Mouse (Mus musculus) G1E-ER4 (cell line): ENCODE data around the gene Hmbs. TPM values are rescaled to one million over a fixed set of nuclear protein-coding genes. Genes with fewer than 3 reads are reported as not detected.

Source experiments
- GATA1 ChIP-seq: IDR thresholded peaks from one replicate; pipeline ENCODE4 v1.8.0; 2012; ENCODE audit warnings: low read length, inconsistent platforms
- polyA plus RNA-seq: library from polyadenylated mRNA; stranded (reverse); fragments of >175 nt; gene quantifications from 2 replicates; pipeline ENCODE4 v1.2.3, GENCODE M21; 2012

The Hmbs gene
- polyA plus RNA-seq, result 139 and 142 TPM in 2 replicates

- TF ChIP-seq GATA1, result no peak
Observed at GRCm38 (mm10) chr9:44343781-44344421, at the start of gene Hmbs. Gene Hmbs, minus strand, starts transcription at chr9:44344228.

GRCm38 (mm10) chr9:44391466-44391865 is 47.4 kb upstream of the Hmbs start:
- no peak for TF ChIP-seq GATA1

- TF ChIP-seq GATA1, result no peak
Observed at GRCm38 (mm10) chr9:44389273-44389672, 45.2 kb upstream of the Hmbs start.

GRCm38 (mm10) chr9:44387221-44387620 is 43.2 kb upstream of the Hmbs start:
- TF ChIP-seq GATA1, result no peak

- TF ChIP-seq GATA1, result no peak
Observed at GRCm38 (mm10) chr9:44384596-44384995, 40.6 kb upstream of the Hmbs start.

GRCm38 (mm10) chr9:44379862-44380261 is 35.8 kb upstream of the Hmbs start:
- TF ChIP-seq GATA1, result no peak

GRCm38 (mm10) chr9:44379054-44379834 is 35.2 kb upstream of the Hmbs start, which contains the start of gene Hyou1:
Gene Hyou1, plus strand, starts transcription at chr9:44379490.
- TF ChIP-seq GATA1, result no peak

- TF ChIP-seq GATA1, result no peak
Observed at GRCm38 (mm10) chr9:44378153-44378730, 34.2 kb upstream of the Hmbs start.

GRCm38 (mm10) chr9:44376141-44376540 is 32.1 kb upstream of the Hmbs start:
- TF ChIP-seq GATA1, result no peak

GRCm38 (mm10) chr9:44373386-44373785 is 29.4 kb upstream of the Hmbs start:
- no peak for TF ChIP-seq GATA1

- no peak for TF ChIP-seq GATA1
Observed at GRCm38 (mm10) chr9:44364480-44364879, 20.5 kb upstream of the Hmbs start.

- TF ChIP-seq GATA1, result no peak
Observed at GRCm38 (mm10) chr9:44361190-44361917, 17.3 kb upstream of the Hmbs start, which contains the start of gene Vps11. Gene Vps11, minus strand, starts transcription at chr9:44361670.

GRCm38 (mm10) chr9:44357207-44357606 is 13.2 kb upstream of the Hmbs start:
- TF ChIP-seq GATA1, result no peak

GRCm38 (mm10) chr9:44353142-44353541 is 9.1 kb upstream of the Hmbs start:
- no peak for TF ChIP-seq GATA1

GRCm38 (mm10) chr9:44352337-44352736 is 8.3 kb upstream of the Hmbs start:
- TF ChIP-seq GATA1, result no peak

- no peak for TF ChIP-seq GATA1
Observed at GRCm38 (mm10) chr9:44351396-44351795, 7.4 kb upstream of the Hmbs start.
